Mouse (Mus musculus) frontal cortex, adult (tissue): Measurements from ENCODE around the gene Nup93.

ENCODE experiments used
- ATAC-seq: cut with Nextera tagmentation; 2 replicates; pipeline ENCODE4 v1.9.2; 2017; ENCODE audit warnings: mild to moderate bottlenecking, moderate library complexity, mixed read lengths; ENCODE audit not compliant: low TSS enrichment

The Nup93 gene

DNA sequence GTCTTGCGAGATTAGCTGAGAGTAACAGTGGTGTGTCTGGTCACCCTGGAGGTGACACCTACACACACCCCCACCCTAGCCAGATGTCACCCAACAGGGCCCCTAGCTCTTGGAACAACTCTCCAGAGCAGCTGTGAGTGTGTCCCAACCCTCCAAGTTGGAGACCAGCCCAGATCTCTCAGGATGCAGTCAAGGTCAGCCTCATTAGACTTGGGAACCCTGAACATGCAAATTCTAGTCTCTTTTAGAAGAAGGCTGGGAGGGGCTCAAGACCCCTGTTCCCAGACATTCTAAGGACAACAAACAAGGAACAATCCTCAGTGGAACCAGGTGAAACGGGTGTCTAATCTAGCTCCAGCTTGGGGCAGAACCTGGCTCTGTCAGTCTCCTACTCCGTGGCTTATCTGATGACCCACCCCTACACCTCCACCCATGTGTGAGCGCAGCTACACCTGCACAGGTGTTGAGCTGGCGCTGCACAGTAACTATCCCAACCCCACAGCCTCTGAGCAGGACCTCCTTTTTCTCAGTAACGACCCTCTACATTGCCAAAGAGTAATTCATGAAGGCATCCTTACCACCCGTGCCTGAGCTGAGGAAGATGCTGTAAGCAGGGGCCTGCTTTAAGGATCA is 148.4 kb downstream of the Nup93 start:
- ATAC-seq: no peak

DNA sequence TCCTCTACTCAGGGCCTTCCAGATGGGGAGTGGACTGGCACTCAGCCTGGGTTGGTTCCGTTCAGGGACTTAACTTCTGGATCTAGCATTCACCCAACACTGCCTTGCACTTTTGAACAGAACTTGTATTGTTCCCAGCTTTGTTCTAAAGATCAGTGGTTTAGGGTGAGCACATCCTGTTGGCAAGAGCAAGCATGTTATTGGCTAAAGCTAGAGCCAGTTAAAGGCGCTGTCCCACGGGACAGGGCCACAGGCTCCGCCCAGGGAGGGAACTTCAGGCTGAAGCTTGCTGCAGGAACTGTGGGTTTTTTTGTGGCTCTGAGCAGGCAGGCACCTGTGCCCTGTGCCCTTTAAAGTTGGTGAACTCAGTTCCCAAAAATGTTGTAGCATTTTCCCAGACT is 148.9 kb downstream of the Nup93 start:
- peak; percentile 48; the same call in 1 of the 2 replicates for ATAC-seq

DNA sequence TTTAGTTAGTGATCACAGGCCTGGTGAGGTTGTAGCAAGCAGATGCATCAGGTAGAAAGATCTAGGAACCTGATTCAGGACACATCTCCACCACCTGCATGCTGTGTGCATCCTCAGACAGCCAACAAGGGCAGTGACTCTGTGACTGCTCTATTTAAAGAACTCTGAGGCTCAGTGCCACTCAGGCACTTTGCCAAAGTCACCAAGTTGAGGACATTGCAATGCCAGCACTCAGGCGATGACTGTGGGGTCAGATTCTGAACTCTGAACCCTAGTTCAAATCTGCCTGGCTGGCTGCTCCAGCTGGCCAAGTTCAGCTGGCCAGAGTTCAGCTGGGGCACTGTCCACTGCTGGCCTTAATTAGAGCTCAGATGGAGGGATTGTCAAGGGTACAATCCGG is 149.5 kb downstream of the Nup93 start:
- no peak for ATAC-seq

DNA sequence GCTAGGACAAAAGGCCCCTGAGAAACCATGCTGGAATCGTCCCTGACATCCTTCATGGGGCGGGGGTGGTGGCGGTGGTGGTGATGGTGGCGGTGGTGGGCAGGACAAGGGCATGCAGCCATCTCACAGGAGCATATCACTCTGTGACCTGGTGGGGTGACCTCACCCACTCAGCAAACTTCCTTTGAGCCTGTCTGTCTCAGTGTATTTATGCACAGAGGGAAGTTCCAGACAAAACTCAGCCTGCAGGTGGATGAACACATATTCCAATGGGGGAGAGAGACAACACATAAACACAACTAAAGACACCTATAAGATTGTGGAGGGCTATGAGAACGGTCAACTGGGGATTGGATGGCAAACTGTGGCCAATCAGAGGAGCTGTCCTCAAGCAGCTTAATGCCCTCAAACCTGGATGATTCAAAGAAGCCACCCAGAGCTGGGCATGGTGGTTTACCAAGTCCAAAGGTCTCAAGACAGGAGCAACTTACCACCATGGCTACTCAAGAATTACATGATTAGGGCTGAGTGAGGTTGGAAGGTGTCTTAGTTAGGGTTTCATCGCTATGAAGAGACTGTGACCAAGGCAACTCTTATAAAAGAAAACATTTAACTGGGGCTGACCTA is 150.4 kb downstream of the Nup93 start:
- no peak for ATAC-seq

DNA sequence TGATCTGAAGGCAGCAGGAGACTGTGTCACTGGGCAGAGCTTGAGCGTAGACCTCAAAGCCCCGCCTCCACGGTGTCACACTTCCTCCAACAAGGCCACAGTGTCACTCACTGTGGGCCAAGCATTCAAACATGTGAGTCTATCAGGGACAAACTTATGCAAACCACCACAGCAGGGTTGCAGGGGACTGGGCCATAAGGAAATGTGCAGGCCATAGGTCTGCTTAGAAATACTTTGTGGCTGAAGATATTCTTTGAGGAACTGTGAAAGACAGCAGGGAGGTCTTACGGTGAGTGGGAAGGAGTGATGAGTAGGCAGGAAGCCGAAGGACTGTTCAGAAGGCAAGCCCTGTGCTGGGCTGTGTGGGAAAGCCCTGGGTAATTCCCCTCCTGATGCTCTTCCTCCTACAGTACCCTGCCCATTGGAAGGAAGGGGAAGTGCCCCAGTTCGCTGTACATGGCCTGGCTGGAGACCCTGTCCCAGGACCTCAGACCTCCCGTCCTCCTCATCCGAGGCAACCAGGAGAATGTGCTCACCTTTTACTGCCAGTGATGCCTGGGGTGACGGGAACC is 151.1 kb downstream of the Nup93 start:
- ATAC-seq: peak; percentile 47; the same call in 1 of the 2 replicates
